Mouse (Mus musculus): ENCODE measurements around the gene Lekr1. TPM values are rescaled to one million over a fixed set of nuclear protein-coding genes. Genes with fewer than 3 reads are reported as not detected.

Gene Lekr1
- polyA plus RNA-seq (2017; shearing (Covaris generic)), result 0.74 TPM

DNA sequence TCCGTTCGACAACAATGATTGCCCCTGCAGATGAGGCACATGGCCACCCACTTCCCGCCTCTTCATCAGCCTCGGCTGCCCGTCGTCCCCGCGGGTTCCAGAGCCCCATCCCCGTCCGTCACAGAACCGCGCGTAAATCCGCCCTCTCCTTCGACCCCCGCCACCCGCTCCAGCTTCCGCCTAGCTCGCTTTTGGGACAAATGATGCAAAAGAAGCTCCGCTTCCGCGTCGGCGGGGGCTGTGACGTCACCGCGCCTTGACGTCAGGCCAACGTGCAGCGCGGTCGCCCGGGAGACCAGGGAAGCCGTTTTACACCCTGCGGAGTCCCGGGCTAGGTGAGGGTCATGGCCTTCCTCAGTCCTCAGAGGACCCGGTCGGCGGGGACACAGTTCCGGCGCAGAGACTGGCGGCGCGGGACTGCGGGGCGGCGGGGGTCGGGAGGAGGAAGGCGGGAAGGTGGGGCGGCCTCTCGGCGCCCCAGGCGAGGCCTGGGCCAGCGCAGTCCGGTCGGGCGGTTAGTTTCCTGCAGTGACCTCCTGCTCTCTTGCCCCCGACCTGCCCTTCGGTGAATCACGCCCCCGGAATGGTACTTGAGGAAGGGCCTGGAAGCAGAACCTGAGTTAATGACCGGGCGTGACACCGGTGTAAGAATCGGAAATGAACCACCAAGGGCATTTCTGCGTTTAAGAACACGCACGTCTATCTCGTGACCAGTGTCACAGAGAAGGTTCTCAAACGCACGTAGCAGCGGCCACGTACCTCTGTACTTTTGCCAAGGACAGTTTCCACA lies at the start of gene Lekr1:
Gene Lekr1 (plus strand): TSS at position 252 of the 790 bp plus-strand sequence.

Other genes with a start within 250 kb of the Lekr1 start
- gene Tiparp, start 137.8 kb upstream of the Lekr1 start, polyA plus RNA-seq (2017; shearing (Covaris generic)), result 76.5 TPM

Data from effector memory CD4-positive, alpha-beta T cell, adult 7 months (primary cell).